Mouse (Mus musculus): Measurements from ENCODE around the gene Tab2.

- no peak for TF ChIP-seq KAT2A (IDR thresholded peaks at IDR 0.05; ENCODE audit: insufficient replicate concordance, low read length)
- peak; percentile 95 to 97 for TF ChIP-seq CTCF (conservative IDR thresholded peaks at IDR 0.05 in 1 of 2, IDR thresholded peaks at IDR 0.05 in 1 of 2; ENCODE audit: low read depth in 2 of 2, low read length in 2 of 2)
- TF ChIP-seq POLR2A (IDR thresholded peaks at IDR 0.05; ENCODE audit: low read depth, low read length): no peak
Measured at GRCm38 (mm10) chr10:7883524-7883923, 72.5 kb downstream of the Tab2 start.
